Mouse (Mus musculus): ENCODE measurements at regions not wholly inside any gene's neighbourhood (a gene's known extent, or its start where the extent isn't known, plus 50 kb on each side); places are given as distances from the start of the nearest gene placed in this dataset.
"Not testable (repeated sequence)": the region's sequence is repeated elsewhere in the genome, so short reads cannot be mapped to it uniquely, and the experiment has no call there.

DNA sequence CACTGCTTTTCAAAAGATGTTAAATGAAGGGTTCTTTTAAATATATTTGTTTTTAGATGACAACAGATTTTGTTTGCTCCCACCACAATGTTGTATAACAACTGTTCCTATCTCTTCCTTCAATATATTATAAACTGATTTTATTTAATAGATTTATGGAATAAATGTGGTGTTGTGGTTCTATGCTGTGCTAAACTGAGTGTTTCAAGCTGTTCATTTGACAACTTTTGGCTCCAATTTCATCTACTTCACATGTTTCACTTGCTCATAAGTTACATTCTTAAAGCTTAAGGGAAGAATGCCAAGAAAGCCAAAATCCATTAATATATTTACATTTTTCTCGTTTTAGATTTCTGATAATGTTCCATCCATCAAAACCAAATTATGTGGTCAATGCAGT is 341.9 kb upstream of the Nova1 start:
- Histone ChIP-seq H3K36me3 (no peaks in the 10 kb centered on the region), H3K9me3 (no peaks in the 10 kb centered on the region), H3K4me1 (peaks cover 28% of the 10 kb centered on the region), H3K27me3 (no peaks in the 10 kb centered on the region; the same call in 1 of the 2 replicates), H3K27ac (replicated peaks) (no peak overlapping the region), H3K4me3 (no peak overlapping the region), H3K9ac (replicated peaks) (no peak overlapping the region), H3K4me2 (replicated peaks) (no peak overlapping the region)
- no peak for ATAC-seq (replicated peaks)
- 59% methylated on average over 1 of the region's 1 CpGs for WGBS

GRCm38 (mm10) chr12:47155916-47156315 is 337.2 kb upstream of the Nova1 start:
- H3K27me3 ChIP-seq; H3K36me3 ChIP-seq; H3K27ac ChIP-seq (replicated peaks); H3K9me3 ChIP-seq; ATAC-seq (replicated peaks); H3K9ac ChIP-seq (replicated peaks); H3K4me2 ChIP-seq (replicated peaks); H3K4me3 ChIP-seq; H3K4me1 ChIP-seq: not testable (repeated sequence)
- 22% methylated on average over 3 of the region's 3 CpGs for WGBS

- Histone ChIP-seq H3K4me1 (no peaks in the 10 kb centered on the region; the same call in 1 of the 2 replicates), H3K36me3 (no peaks in the 10 kb centered on the region), H3K27me3 (no peaks in the 10 kb centered on the region), H3K9ac (replicated peaks) (no peak overlapping the region), H3K4me2 (replicated peaks) (no peak overlapping the region), H3K9me3 (no peaks in the 10 kb centered on the region), H3K27ac (replicated peaks) (no peak overlapping the region), H3K4me3 (no peak overlapping the region)
- peak; percentile 77 for ATAC-seq (replicated peaks)
- WGBS, result 47% methylated on average over 4 of the region's 4 CpGs
Measured at GRCm38 (mm10) chr12:47140677-47141076, 321.9 kb upstream of the Nova1 start.

GRCm38 (mm10) chr12:47129821-47130220 is 311.1 kb upstream of the Nova1 start:
- no peak for ATAC-seq (replicated peaks)
- H3K4me2 ChIP-seq (replicated peaks), result no peak overlapping the region
- H3K27ac ChIP-seq (replicated peaks), result no peak overlapping the region
- no peaks in the 10 kb centered on the region for H3K36me3 ChIP-seq
- H3K9me3 ChIP-seq, result no peaks in the 10 kb centered on the region
- H3K4me3 ChIP-seq, result no peak overlapping the region
- no peaks in the 10 kb centered on the region for H3K27me3 ChIP-seq
- WGBS, result 83% methylated on average over 9 of the region's 9 CpGs
- H3K9ac ChIP-seq (replicated peaks), result no peak overlapping the region
- no peaks in the 10 kb centered on the region for H3K4me1 ChIP-seq

- Histone ChIP-seq H3K4me2 (replicated peaks) (no peak overlapping the region), H3K36me3 (no peaks in the 10 kb centered on the region), H3K27ac (replicated peaks) (no peak overlapping the region), H3K4me1 (no peaks in the 10 kb centered on the region), H3K9me3 (no peaks in the 10 kb centered on the region), H3K4me3 (no peak overlapping the region), H3K27me3 (no peaks in the 10 kb centered on the region), H3K9ac (replicated peaks) (no peak overlapping the region)
- 83% methylated on average over 3 of the region's 3 CpGs for WGBS
- ATAC-seq (replicated peaks), result no peak
Measured at GRCm38 (mm10) chr12:47128596-47128995, 309.9 kb upstream of the Nova1 start.

GRCm38 (mm10) chr12:47121426-47121825 is 302.7 kb upstream of the Nova1 start:
- Histone ChIP-seq H3K4me3 (no peak overlapping the region), H3K9ac (replicated peaks) (no peak overlapping the region), H3K27ac (replicated peaks) (no peak overlapping the region), H3K9me3 (no peaks in the 10 kb centered on the region), H3K27me3 (no peaks in the 10 kb centered on the region), H3K4me2 (replicated peaks) (no peak overlapping the region), H3K4me1 (no peaks in the 10 kb centered on the region), H3K36me3 (no peaks in the 10 kb centered on the region)
- ATAC-seq (replicated peaks), result no peak
- WGBS, result 90% methylated on average over 3 of the region's 3 CpGs

DNA sequence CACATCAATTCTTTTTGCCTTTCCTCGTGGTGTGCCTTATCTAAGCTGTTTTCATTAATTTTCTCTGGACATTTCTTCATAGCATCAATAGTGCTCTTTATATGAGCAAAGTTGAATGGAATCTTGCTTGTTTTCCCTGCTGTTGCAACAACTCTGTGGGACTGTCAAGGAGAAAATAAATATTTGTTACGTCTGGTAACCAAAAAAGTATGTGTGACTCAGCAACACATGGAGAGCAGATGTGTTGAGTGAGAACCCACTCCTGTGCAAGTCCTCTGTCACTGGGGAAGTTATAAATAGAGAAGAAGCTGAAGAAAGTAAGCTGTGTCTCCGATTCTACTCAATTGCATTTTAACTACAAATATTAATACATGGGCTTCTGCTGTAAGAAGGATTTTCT is 298.8 kb upstream of the Nova1 start:
- no peak overlapping the region for H3K9ac ChIP-seq (replicated peaks)

GRCm38 (mm10) chr12:47089234-47089633 is 270.5 kb upstream of the Nova1 start:
- H3K4me2 ChIP-seq (replicated peaks), result no peak overlapping the region
- no peak overlapping the region for H3K4me3 ChIP-seq
- no peak overlapping the region for H3K27ac ChIP-seq (replicated peaks)
- ATAC-seq (replicated peaks), result no peak
- H3K9me3 ChIP-seq, result no peaks in the 10 kb centered on the region
- no peaks in the 10 kb centered on the region for H3K4me1 ChIP-seq
- no peak overlapping the region for H3K9ac ChIP-seq (replicated peaks)
- H3K27me3 ChIP-seq, result no peaks in the 10 kb centered on the region
- no peaks in the 10 kb centered on the region for H3K36me3 ChIP-seq

More for the DNA sequence above, 298.8 kb upstream of the Nova1 start:
- H3K4me1 ChIP-seq, result no peaks in the 10 kb centered on the region
- no peaks in the 10 kb centered on the region for H3K27me3 ChIP-seq
- H3K4me3 ChIP-seq, result no peak overlapping the region
- H3K36me3 ChIP-seq, result no peaks in the 10 kb centered on the region
- 81% methylated on average over 3 of the region's 3 CpGs for WGBS
- no peak overlapping the region for H3K4me2 ChIP-seq (replicated peaks)
- no peaks in the 10 kb centered on the region for H3K9me3 ChIP-seq
- no peak for ATAC-seq (replicated peaks)
- H3K27ac ChIP-seq (replicated peaks), result no peak overlapping the region

- Histone ChIP-seq H3K4me2 (replicated peaks) (no peak overlapping the region), H3K9ac (replicated peaks) (no peak overlapping the region), H3K4me1 (no peaks in the 10 kb centered on the region), H3K36me3 (no peaks in the 10 kb centered on the region), H3K9me3 (no peaks in the 10 kb centered on the region), H3K27ac (replicated peaks) (no peak overlapping the region), H3K27me3 (no peaks in the 10 kb centered on the region), H3K4me3 (no peak overlapping the region)
- ATAC-seq (replicated peaks), result no peak
- WGBS, result 56% methylated on average over 2 of the region's 2 CpGs
Measured at GRCm38 (mm10) chr12:47074961-47075360, 256.2 kb upstream of the Nova1 start.

- Histone ChIP-seq H3K4me2 (replicated peaks) (no peak overlapping the region), H3K4me3 (no peak overlapping the region), H3K9ac (replicated peaks) (no peak overlapping the region), H3K36me3 (no peaks in the 10 kb centered on the region), H3K27me3 (no peaks in the 10 kb centered on the region), H3K4me1 (no peaks in the 10 kb centered on the region), H3K9me3 (no peaks in the 10 kb centered on the region), H3K27ac (replicated peaks) (no peak overlapping the region)
- no peak for ATAC-seq (replicated peaks)
- 79% methylated on average over 1 of the region's 1 CpGs for WGBS
Measured at GRCm38 (mm10) chr12:47052474-47052873, 233.7 kb upstream of the Nova1 start.

GRCm38 (mm10) chr12:47020810-47021348 is 202.2 kb upstream of the Nova1 start:
- no peak for ATAC-seq (replicated peaks)
- no peaks in the 10 kb centered on the region for H3K9me3 ChIP-seq
- no peak overlapping the region for H3K4me3 ChIP-seq
- no peaks in the 10 kb centered on the region for H3K27me3 ChIP-seq
- no peaks in the 10 kb centered on the region for H3K36me3 ChIP-seq
- H3K4me1 ChIP-seq, result no peaks in the 10 kb centered on the region
- H3K9ac ChIP-seq (replicated peaks), result no peak overlapping the region
- no peak overlapping the region for H3K4me2 ChIP-seq (replicated peaks)
- WGBS, result 70% methylated on average over 6 of the region's 6 CpGs
- no peak overlapping the region for H3K27ac ChIP-seq (replicated peaks)

DNA sequence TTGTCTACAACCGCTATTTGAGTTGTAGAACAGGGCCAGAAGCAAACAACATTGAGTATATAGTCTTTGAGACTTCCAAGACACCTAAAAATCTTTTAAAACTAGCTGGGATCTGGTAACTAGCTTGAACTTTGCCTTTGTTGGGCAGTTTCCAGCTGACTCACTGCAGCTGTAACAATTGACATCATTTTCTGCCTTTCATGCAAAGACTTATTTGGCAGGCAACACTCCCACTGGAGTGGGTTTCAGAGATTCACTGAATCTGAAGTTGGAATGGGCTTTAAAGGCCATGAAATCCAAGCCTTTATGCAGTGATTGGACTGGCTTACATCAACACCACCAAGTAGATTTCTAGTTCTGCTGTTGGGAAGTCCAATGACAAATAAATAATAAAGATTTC is 173.6 kb upstream of the Nova1 start:
- H3K36me3 ChIP-seq, result no peaks in the 10 kb centered on the region
- no peak overlapping the region for H3K4me3 ChIP-seq
- ATAC-seq (replicated peaks), result no peak
- no peaks in the 10 kb centered on the region for H3K9me3 ChIP-seq
- no peak overlapping the region for H3K27ac ChIP-seq (replicated peaks)
- H3K9ac ChIP-seq (replicated peaks), result no peak overlapping the region
- H3K27me3 ChIP-seq, result no peaks in the 10 kb centered on the region
- 92% methylated on average over 1 of the region's 1 CpGs for WGBS
- no peak overlapping the region for H3K4me2 ChIP-seq (replicated peaks)
- H3K4me1 ChIP-seq, result no peaks in the 10 kb centered on the region

DNA sequence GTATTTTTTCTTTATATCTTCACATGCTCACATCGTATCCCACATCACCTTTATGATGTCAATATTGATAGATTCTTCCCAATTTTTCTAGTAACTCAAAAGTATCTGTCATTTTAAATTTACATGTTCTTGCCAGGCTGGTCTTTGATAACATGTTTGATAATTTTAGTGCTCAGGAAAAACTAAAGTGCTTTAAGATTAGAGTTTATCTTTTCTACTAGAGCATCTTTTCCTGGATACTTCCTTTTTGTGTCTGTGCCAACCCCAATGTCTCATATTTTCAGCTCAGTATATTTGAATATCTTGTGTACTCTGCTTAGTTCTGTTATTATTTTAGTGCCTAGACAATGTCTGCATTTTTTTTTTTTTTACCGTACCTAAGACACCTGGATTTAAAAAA is 170.2 kb upstream of the Nova1 start:
- no peaks in the 10 kb centered on the region for H3K36me3 ChIP-seq
- H3K9ac ChIP-seq (replicated peaks), result no peak overlapping the region
- WGBS, result 92% methylated on average over 2 of the region's 2 CpGs
- no peak for ATAC-seq (replicated peaks)
- no peaks in the 10 kb centered on the region for H3K4me1 ChIP-seq
- no peaks in the 10 kb centered on the region for H3K9me3 ChIP-seq
- no peak overlapping the region for H3K4me2 ChIP-seq (replicated peaks)
- no peak overlapping the region for H3K4me3 ChIP-seq
- H3K27ac ChIP-seq (replicated peaks), result no peak overlapping the region
- H3K27me3 ChIP-seq, result no peaks in the 10 kb centered on the region

Measured in forebrain, embryonic 15.5 days (tissue).